Mouse (Mus musculus) forelimb bud, embryonic 11.5 days (tissue): ENCODE results near the gene Srp68.

Source experiments
- DNase-seq: peaks from one replicate; pipeline ENCODE4 v3.0.0-alpha.2; 2012; ENCODE audit warnings: low read depth, low spot score

Srp68 gene

GRCm38 (mm10) chr11:116209257-116209656 is 64.8 kb downstream of the Srp68 start:
- DNase-seq: no peak

DNA sequence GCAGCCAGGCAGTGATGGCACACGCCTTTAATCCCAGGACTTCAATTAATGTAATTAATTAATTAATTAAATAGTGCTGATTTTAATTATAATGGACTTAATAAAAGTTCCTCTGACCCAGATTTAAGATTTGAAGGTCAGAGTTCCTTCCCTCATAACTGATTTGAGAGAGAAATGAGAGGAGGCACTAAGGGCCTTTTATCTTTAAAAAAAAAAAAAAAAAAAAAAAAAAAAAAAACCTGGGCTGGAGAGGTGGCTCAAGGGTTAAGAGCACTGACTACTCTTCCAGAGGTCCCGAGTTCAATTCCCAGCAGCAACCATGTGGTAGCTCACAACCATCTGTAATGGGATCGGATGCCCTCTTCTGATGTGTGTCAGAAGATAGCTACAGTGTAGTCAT is 65.4 kb downstream of the Srp68 start:
- no peak for DNase-seq

DNA sequence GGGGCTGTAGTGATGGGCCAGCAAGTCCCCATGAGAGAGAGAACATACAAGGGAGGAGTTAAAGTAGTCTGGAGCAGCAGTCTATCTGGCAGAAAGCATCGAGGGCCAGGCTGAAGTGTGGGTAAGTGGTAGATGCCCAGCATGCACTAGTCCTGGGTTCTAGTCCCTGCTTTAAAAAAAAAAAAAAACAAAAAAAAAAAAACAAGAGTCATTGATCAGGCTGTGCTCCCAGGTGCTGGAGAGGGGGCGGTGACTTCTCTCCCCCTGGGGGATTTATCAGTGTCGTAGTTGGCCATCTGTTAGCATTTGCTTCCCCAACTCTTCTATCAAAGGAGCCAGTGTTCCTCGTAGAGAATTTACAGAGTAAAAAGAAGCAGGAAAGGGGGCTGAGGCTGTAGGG is 67.3 kb downstream of the Srp68 start:
- no peak for DNase-seq

DNA sequence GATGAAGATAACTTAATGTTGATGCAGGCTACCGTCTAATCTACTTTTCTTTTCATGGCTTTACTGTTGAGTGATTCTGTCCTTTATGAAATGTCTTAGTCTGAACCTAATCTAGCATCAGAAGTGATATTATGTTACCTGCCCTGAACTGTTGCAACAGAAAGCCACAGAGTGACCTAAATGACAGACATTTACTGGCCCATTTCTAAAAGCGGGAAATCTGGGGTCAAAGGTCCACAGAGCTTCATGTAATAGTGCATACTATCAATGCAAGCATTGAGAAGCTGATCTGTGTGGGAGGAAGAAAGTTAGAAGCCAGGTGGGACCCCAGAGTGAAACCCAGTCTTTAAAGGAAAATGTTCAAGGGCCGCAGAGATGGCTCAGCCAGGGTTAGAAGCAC is 70.9 kb downstream of the Srp68 start:
- DNase-seq: no peak

DNA sequence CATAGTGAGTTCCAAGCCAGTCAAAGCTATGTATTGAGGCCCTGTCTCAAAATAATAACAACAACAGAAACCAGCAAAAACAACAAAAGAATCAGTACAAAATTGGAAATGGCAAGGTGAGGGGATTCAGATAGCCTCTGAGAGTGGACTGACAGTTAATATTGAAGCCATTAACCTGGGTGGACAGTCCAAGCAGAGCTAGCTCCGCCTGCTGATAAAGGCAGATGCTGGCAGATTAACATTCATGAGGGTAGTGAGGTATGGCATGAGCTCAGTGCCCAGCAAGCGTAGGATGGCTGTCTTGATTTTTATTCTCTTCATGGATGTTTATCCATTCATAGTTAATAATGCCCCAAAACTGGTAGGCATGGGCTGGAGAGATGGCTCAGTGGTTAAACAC is 72.9 kb downstream of the Srp68 start:
- DNase-seq: no peak

DNA sequence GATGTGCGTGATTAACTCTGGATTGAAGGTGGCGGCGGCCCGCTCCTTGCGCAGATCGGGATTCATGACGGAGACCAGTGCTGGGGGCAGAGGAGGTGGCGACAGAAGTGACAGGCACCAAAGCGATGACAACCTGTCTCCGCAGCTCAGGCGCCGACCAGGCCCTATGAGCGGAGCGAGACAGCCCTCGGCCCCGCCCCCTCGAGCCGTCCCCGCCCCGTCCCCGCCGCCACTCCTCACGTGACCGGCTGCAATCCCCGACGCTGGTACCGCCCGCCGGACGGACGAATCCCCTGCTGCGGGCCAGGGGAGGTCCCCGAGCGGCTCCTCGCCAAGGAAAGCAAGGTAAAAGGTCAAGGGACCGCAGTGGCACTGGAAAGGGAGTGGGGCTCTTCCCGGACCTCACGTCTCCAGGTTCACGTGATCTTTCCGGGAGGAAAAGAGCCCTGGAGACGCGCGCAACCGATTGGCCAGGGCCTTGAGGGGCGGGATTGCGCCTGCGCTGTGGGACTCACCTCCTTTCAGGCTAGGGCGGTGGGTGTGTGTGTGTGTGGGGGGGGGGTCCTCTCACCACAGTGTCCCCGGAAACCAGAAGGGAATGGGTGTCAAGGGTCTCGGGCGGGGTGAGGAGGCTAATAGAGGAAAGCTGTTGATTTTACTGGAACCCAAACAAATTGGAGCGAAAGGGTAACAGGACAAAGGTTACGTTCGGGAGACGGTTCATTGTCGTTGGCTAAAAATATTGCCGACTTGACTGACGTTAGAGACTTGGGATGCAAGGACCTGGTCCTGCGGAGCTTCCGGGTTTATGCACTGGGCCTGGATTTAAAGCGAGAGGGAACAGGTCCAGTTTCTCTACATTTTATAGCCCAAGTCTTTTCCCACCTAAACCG is 75.1 kb downstream of the Srp68 start, which contains the start of the genes Ten1 and Acox1:
TSS of gene Ten1 (plus strand) at position 217 of the 893 bp plus-strand sequence.
TSS of gene Acox1 (minus strand) at position 407 of the 893 bp plus-strand sequence.
- peak; percentile 94 for DNase-seq

DNA sequence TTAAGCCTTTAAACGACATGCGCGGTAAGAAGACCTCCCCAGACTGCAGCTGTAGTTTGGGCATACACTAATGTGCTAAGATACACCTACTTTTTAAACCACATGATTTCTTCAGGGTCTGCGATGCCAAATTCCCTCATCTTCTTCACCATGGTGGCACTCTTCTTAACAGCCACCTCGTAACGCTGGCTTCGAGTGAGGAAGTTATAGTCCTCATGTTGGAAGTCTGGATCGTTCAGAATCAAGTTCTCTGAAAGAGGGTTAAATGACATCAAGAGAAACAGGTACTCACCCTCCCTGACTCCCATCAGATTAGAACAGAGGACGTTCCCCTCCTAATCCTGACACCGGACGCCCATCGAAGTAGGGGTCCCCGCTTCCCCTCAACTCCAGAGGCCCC is 75.9 kb downstream of the Srp68 start:
- no peak for DNase-seq

DNA sequence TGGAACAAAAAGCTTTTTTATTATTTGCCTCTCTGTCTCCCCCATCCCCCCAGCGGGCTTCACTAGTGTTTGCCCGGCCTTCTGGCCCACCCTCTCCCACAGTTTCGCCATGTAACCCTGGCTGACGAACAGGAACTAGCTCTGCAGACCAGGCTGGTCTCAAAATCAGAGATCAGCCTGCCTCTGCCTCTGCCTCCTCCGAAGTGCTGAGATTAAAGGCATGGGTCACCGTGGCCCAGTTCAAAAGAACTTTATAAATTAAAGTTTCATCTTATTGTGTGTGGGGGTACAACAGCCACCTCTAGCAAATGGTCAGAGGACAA is 76.5 kb downstream of the Srp68 start:
- DNase-seq: no peak

DNA sequence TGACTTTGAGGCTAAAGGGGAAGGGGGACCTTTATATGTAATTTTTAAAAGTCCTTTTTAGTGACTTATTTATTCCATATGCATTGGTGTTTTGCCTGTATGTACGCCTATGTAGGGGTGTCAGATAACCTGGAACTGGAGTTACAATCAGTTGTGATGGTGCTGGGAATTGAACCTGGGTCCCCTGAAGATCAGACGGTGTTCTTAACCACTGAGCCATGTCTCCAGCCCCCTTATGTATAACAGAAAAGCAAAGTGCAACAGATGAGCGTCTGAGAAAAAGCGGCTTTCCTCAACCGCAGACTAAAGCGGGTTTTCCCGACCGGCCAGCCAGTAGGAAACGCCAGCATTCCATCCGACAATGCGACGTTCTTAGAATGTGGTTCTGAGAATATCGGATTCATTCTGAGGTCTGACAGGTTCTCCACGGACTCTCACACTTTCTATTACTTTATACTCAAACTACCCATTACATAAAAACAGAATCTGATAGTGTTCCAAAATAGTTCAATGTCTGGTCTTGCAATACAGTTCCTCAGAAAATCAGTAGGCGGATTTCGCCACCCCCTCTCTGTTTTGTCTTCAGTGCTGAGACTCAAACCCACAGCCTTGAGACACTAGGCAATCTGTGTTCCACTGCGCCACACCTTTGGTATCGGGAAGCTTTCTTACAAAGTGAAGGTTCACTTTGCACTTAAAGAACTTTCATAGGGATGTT is 77.0 kb downstream of the Srp68 start:
- DNase-seq: no peak

DNA sequence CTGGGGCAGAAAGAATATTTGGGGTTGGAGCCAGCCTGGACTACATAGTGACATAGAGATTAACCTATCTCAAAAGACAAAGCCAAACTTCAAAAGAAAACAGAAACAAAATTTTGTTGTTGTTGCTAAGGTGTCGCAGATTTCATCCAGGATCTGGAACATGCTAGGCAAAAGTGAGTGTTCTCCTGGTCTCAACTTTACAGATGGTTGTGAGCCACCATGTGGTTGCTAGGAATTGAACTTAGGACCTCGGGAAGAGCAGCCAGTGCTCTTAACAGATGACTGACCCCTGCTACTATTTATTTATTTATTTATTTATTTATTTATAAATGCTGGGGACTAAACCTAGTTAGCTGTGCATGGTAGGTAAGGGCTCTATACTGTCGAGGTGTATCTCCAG is 77.7 kb downstream of the Srp68 start:
- no peak for DNase-seq

DNA sequence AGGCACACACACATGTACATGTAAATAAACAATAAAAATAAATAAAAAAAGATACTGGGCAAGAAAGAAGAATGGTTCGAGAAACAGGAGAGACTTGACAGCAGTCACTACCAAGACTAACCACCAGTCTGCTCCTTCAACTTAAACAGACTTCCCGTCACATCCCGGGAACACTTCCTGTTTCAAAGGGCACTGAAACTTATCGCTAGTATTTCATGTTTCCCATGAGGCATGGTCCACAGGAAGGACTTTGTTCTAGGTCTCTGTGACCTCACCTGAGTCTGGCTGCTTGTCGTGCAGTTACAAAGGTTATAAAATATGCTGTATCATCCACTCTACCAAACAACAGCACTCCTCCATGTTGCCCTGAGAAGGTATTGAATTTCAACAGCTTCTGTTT is 78.8 kb downstream of the Srp68 start:
- DNase-seq: no peak
